15 mouse cellular contexts compared by ENCODE assay signal in genomic region chr5:139738592-139739315, GRCm38 (mm10). TPM values are rescaled to one million over a fixed set of nuclear protein-coding genes. Genes with fewer than 3 reads are reported as not detected.
A peak's percentile ranks its signal among the peaks of the same experiment; 100 is the strongest.
DNase-seq lines count a peak whose midpoint lies in the region; ATAC-seq lines count a peak whose summit lies in the region.
"Had no signal": no experiment of that assay in that cellular context is flagged by ENCODE, and none has a peak within 500 bp of the region (broad histone marks: within the 10 kb centered on the region; RNA-seq: fewer than 3 reads in every experiment).

No protein-coding gene starts in this region.

- H3K4me2 ChIP-seq in forebrain, embryonic 11.5 days (ENCODE audit: low read depth, low read length, severe bottlenecking), result no peak overlapping the region
- H3K4me2 ChIP-seq in forebrain, embryonic 13.5 days, result no peak overlapping the region
- peak overlapping the region; percentile 100 for H3K4me2 ChIP-seq in liver, embryonic 12.5 days
- H3K4me2 ChIP-seq: embryonic facial prominence, embryonic 13.5 days had no signal

- 78% methylated on average over 7 of the region's 7 CpGs for WGBS in forebrain, embryonic 11.5 days
- WGBS in forebrain, embryonic 13.5 days, result 82% methylated on average over 7 of the region's 7 CpGs
- 29% methylated on average over 7 of the region's 7 CpGs for WGBS in liver, embryonic 12.5 days (ENCODE audit: insufficient replicate concordance)

- DNase-seq in forebrain, embryonic 11.5 days (ENCODE audit: low spot score), result peak; percentile 53
- DNase-seq in spleen, postnatal 36 days (ENCODE audit: low spot score in 2 of 2), result peak; percentile 60 to 78
- DNase-seq in layer of hippocampus, adult 9-11 months, result no peak
- no peak for DNase-seq in layer of hippocampus, adult 8-10 months (ENCODE audit: low spot score in 2 of 2)
- DNase-seq in Muller cell, postnatal 12 days (ENCODE audit: inconsistent ontology term), result no peak
- DNase-seq: cerebellum, postnatal 25 days; heart, postnatal 14 days; lung, adult 2 months; right cerebral cortex, postnatal 25 days; thymus, adult 18-20 months had no signal

- no peak overlapping the region for H3K9ac ChIP-seq in forebrain, embryonic 11.5 days (ENCODE audit: low read length)
- H3K9ac ChIP-seq in forebrain, embryonic 13.5 days, result no peak overlapping the region
- H3K9ac ChIP-seq in liver, embryonic 12.5 days, result peak overlapping the region; percentile 66
- H3K9ac ChIP-seq: embryonic facial prominence, embryonic 13.5 days had no signal

- ATAC-seq in forebrain, embryonic 11.5 days (replicated peaks; ENCODE audit: low FRiP score), result no peak
- no peak for ATAC-seq in forebrain, embryonic 13.5 days
- peak; percentile 31 for ATAC-seq in common myeloid progenitor, adult 5-6 weeks (replicated peaks; ENCODE audit: low read depth, poor library complexity, severe bottlenecking)
- ATAC-seq in liver, embryonic 12.5 days, result peak; percentile 78

- peaks cover 13% of the 10 kb centered on the region; the same call in 1 of the 2 replicates for H3K4me1 ChIP-seq in forebrain, embryonic 11.5 days (replicated peaks; ENCODE audit: control insufficient read depth, insufficient read depth, low read length)
- peaks cover 19% of the 10 kb centered on the region for H3K4me1 ChIP-seq in forebrain, embryonic 13.5 days
- peaks cover 83% of the 10 kb centered on the region for H3K4me1 ChIP-seq in liver, embryonic 12.5 days

- H3K36me3 ChIP-seq in forebrain, embryonic 11.5 days (ENCODE audit: control insufficient read depth, insufficient read depth, low read length), result no peaks in the 10 kb centered on the region
- no peaks in the 10 kb centered on the region for H3K36me3 ChIP-seq in forebrain, embryonic 13.5 days (ENCODE audit: poor library complexity, severe bottlenecking)
- no peaks in the 10 kb centered on the region for H3K36me3 ChIP-seq in liver, embryonic 12.5 days
- H3K36me3 ChIP-seq: embryonic facial prominence, embryonic 13.5 days had no signal

- no peaks in the 10 kb centered on the region for H3K9me3 ChIP-seq in forebrain, embryonic 11.5 days (ENCODE audit: control insufficient read depth, low read length)
- no peaks in the 10 kb centered on the region for H3K9me3 ChIP-seq in forebrain, embryonic 13.5 days (replicated peaks)
- no peaks in the 10 kb centered on the region for H3K9me3 ChIP-seq in liver, embryonic 12.5 days (replicated peaks)
- H3K9me3 ChIP-seq: embryonic facial prominence, embryonic 13.5 days had no signal

- no peak overlapping the region for H3K27ac ChIP-seq in forebrain, embryonic 11.5 days (ENCODE audit: low read depth, low read length)
- no peak overlapping the region for H3K27ac ChIP-seq in forebrain, embryonic 13.5 days
- H3K27ac ChIP-seq in liver, embryonic 12.5 days, result peak overlapping the region; percentile 95

- H3K27me3 ChIP-seq in forebrain, embryonic 11.5 days (ENCODE audit: control insufficient read depth, insufficient read depth, low read length), result 0 out of 2 replicates have a peak, but pooled peaks cover 2% of the 10 kb centered on the region
- peaks cover 30% of the 10 kb centered on the region for H3K27me3 ChIP-seq in forebrain, embryonic 13.5 days
- H3K27me3 ChIP-seq in liver, embryonic 12.5 days (replicated peaks), result no peaks in the 10 kb centered on the region
- H3K27me3 ChIP-seq: embryonic facial prominence, embryonic 13.5 days had no signal

- no peak overlapping the region for H3K4me3 ChIP-seq in forebrain, embryonic 11.5 days (ENCODE audit: low read depth, low read length)
- H3K4me3 ChIP-seq in forebrain, embryonic 13.5 days, result no peak overlapping the region
- H3K4me3 ChIP-seq in liver, embryonic 12.5 days, result peak overlapping the region; percentile 25
- H3K4me3 ChIP-seq: embryonic facial prominence, embryonic 13.5 days; myocyte had no signal

RNA-seq across cellular contexts. Expression of gene Micall2, which starts 2.6 kb away (rescaled TPM):
- polyA plus RNA-seq in forebrain, embryonic 11.5 days (2014; fragmentation: Nextera tagmentation; extraction: Ambion mirVana), result 5.4 and 6.7 TPM in 2 replicates
- 3.2 and 4.5 TPM in 2 replicates for polyA plus RNA-seq in forebrain, embryonic 13.5 days (2015; fragmentation: Nextera tagmentation; extraction: Ambion mirVana)
- total RNA-seq in common myeloid progenitor, adult 5-6 weeks (2017), result 6.4 TPM in 2 replicates
- polyA plus RNA-seq in liver, embryonic 12.5 days (2016; fragmentation: Nextera tagmentation; extraction: Ambion mirVana), result 15.5 and 18.3 TPM in 2 replicates
- total RNA-seq in layer of hippocampus, adult 8-10 months (2022), result 1 to 10 TPM; 2.0 to 4.5 (median 2.8) TPM

RNA-seq across cellular contexts. Expression of gene Ints1, which starts 36.7 kb away (rescaled TPM):
- polyA plus RNA-seq in forebrain, embryonic 11.5 days (2014; fragmentation: Nextera tagmentation; extraction: Ambion mirVana), result 40.5 and 42.0 TPM in 2 replicates
- polyA plus RNA-seq in forebrain, embryonic 13.5 days (2015; fragmentation: Nextera tagmentation; extraction: Ambion mirVana), result 23.5 and 27.6 TPM in 2 replicates
- 20.4 and 32.7 TPM in 2 replicates for total RNA-seq in common myeloid progenitor, adult 5-6 weeks (2017)
- 21.8 and 23.3 TPM in 2 replicates for polyA plus RNA-seq in liver, embryonic 12.5 days (2016; fragmentation: Nextera tagmentation; extraction: Ambion mirVana)
- total RNA-seq in layer of hippocampus, adult 8-10 months (2022), result 100 to 1,000 TPM in 1 of 4 experiments, 10 to 100 TPM in 3; 80.3 to 100 (median 97.2) TPM

RNA-seq across cellular contexts. Expression of gene Mafk, which starts 52.6 kb away (rescaled TPM):
- polyA plus RNA-seq in forebrain, embryonic 11.5 days (2014; fragmentation: Nextera tagmentation; extraction: Ambion mirVana), result 7.5 and 8.3 TPM in 2 replicates
- polyA plus RNA-seq in forebrain, embryonic 13.5 days (2015; fragmentation: Nextera tagmentation; extraction: Ambion mirVana), result 14.0 and 14.3 TPM in 2 replicates
- 36.0 and 38.4 TPM in 2 replicates for total RNA-seq in common myeloid progenitor, adult 5-6 weeks (2017)
- polyA plus RNA-seq in liver, embryonic 12.5 days (2016; fragmentation: Nextera tagmentation; extraction: Ambion mirVana), result 47.7 and 48.9 TPM in 2 replicates
- 10 to 100 TPM in 2 of 4 experiments, 1 to 10 TPM in 2; 9.2 to 16.4 (median 10.5) TPM for total RNA-seq in layer of hippocampus, adult 8-10 months (2022)

Comparison
In these comparisons a context has a peak if more than half of its experiments do, and no peak if none do; other contexts are left out.
1. ATAC-seq: peak in common myeloid progenitor, adult 5-6 weeks (single experiment) and liver, embryonic 12.5 days (single experiment); none in forebrain, embryonic 11.5 days (single experiment) and forebrain, embryonic 13.5 days (single experiment).
2. DNase-seq: peak in forebrain, embryonic 11.5 days (single experiment) and spleen, postnatal 36 days (2 of 2); none in layer of hippocampus, adult 9-11 months (single experiment), layer of hippocampus, adult 8-10 months (0 of 2) and Muller cell, postnatal 12 days (single experiment).